Mouse (Mus musculus): ENCODE measurements around the gene Cit.

GRCm38 (mm10) chr5:115847166-115847565, 2.1 kb downstream of the Cit start:
- TF ChIP-seq CTCF (IDR thresholded peaks at IDR 0.05; ENCODE audit: control insufficient read depth, insufficient read depth, insufficient replicate concordance, low read depth, low read length) (no peak), POLR2A (IDR thresholded peaks at IDR 0.05; ENCODE audit: control insufficient read depth, low read depth, low read length) (no peak)

All from testis, adult 2 months (tissue).